Comparison of ENCODE assay signal across 7 mouse cellular contexts in genomic region chr16:62786621-62787331, GRCm38 (mm10). TPM values are rescaled to one million over a fixed set of nuclear protein-coding genes. Genes with fewer than 3 reads are reported as not detected.
DNase-seq lines count a peak whose midpoint lies in the region; ATAC-seq lines count a peak whose summit lies in the region.

TSS of gene Nsun3 (minus strand) at chr16:62786818.

- H3K9me3 ChIP-seq in intestine, embryonic 16.5 days (ENCODE audit: control insufficient read depth, low read length) = no peaks in the 10 kb centered on the region
- H3K9me3 ChIP-seq in midbrain, embryonic 11.5 days (ENCODE audit: control insufficient read depth, low read length) = no peaks in the 10 kb centered on the region

- H3K4me3 ChIP-seq in intestine, embryonic 16.5 days (ENCODE audit: low read length) = peak within 1 kb of the TSS; percentile 61
- peak within 1 kb of the TSS; percentile 82 for H3K4me3 ChIP-seq in midbrain, embryonic 11.5 days (ENCODE audit: low read depth, low read length)

- H3K4me2 ChIP-seq in intestine, embryonic 16.5 days (ENCODE audit: low read depth, low read length) = peak within 1 kb of the TSS; percentile 73
- H3K4me2 ChIP-seq in midbrain, embryonic 11.5 days = peak within 1 kb of the TSS; percentile 62

- H3K36me3 ChIP-seq in intestine, embryonic 16.5 days (ENCODE audit: control insufficient read depth, insufficient read depth, low read length) = no peaks in the 10 kb centered on the region
- H3K36me3 ChIP-seq in midbrain, embryonic 11.5 days (ENCODE audit: control insufficient read depth, insufficient read depth, low read length) = no peaks in the 10 kb centered on the region

- ATAC-seq in intestine, embryonic 16.5 days = peak; percentile 99
- peak; percentile 97 for ATAC-seq in midbrain, embryonic 11.5 days (ENCODE audit: low FRiP score)

- intact Hi-C loops in left cerebral cortex, postnatal 36 days (cut with DNase I) = loop anchor here (5.0 kb wide), 1 partner anchor 41 kb away; no protein-coding TSS in a partner anchor

- peak; percentile 91 for DNase-seq in adrenal gland, adult 8-10 months
- DNase-seq in embryo, embryonic 9.5 days (ENCODE audit: extremely low spot score) = peak; percentile 92
- peak; percentile 63 to 91 for DNase-seq in gastrocnemius, postnatal 4 days (ENCODE audit: low spot score in 2 of 2)
- DNase-seq in left cerebral cortex, postnatal 36 days (ENCODE audit: low spot score in 2 of 2) = peak; percentile 89 to 90
- DNase-seq in midbrain, embryonic 11.5 days (ENCODE audit: low spot score, missing footprints) = peak; percentile 98
- DNase-seq in skeletal muscle tissue, adult 2 months (ENCODE audit: low read depth, low spot score) = peak; percentile 99

- H3K9ac ChIP-seq in intestine, embryonic 16.5 days (ENCODE audit: low read depth, low read length) = peak within 1 kb of the TSS; percentile 80
- H3K9ac ChIP-seq in midbrain, embryonic 11.5 days (ENCODE audit: low read length) = peak within 1 kb of the TSS; percentile 86

- H3K4me1 ChIP-seq in intestine, embryonic 16.5 days (ENCODE audit: control insufficient read depth, insufficient read depth, low read length) = peaks cover 7% of the 10 kb centered on the region
- H3K4me1 ChIP-seq in midbrain, embryonic 11.5 days (ENCODE audit: control insufficient read depth, insufficient read depth, low read length) = peaks cover 8% of the 10 kb centered on the region; the same call in 1 of the 2 replicates

- no peaks in the 10 kb centered on the region for H3K27me3 ChIP-seq in intestine, embryonic 16.5 days (replicated peaks; ENCODE audit: control insufficient read depth, insufficient read depth, low read length)
- no peaks in the 10 kb centered on the region for H3K27me3 ChIP-seq in midbrain, embryonic 11.5 days (ENCODE audit: control insufficient read depth, insufficient read depth, low read length)

- peak within 1 kb of the TSS; percentile 83 for H3K27ac ChIP-seq in intestine, embryonic 16.5 days (ENCODE audit: low read length)
- peak within 1 kb of the TSS; percentile 71 for H3K27ac ChIP-seq in midbrain, embryonic 11.5 days (ENCODE audit: low read depth, low read length)

- WGBS in intestine, embryonic 16.5 days = 1% methylated on average over 41 of the region's 41 CpGs
- 4% methylated on average over 41 of the region's 41 CpGs for WGBS in midbrain, embryonic 11.5 days

RNA-seq across cellular contexts. Expression of gene Nsun3, which starts in this region (rescaled TPM):
- total RNA-seq in adrenal gland, adult 8-10 months (2022) = 10 to 100 TPM; 11.3 to 16.9 (median 14.2) TPM
- 10 to 100 TPM in 1 of 2 experiments, 1 to 10 TPM in 1; 9.1 to 12.4 TPM for total RNA-seq in gastrocnemius, postnatal 4 days (2021)
- 8.8 and 11.0 TPM in 2 replicates for polyA plus RNA-seq in intestine, embryonic 16.5 days (2015; fragmentation: Nextera tagmentation; extraction: Ambion mirVana)
- total RNA-seq in left cerebral cortex, postnatal 36 days (2021) = 10 to 100 TPM; 13.9 to 14.1 TPM
- 10.0 and 11.6 TPM in 2 replicates for polyA plus RNA-seq in midbrain, embryonic 11.5 days (2014; fragmentation: Nextera tagmentation; extraction: Ambion mirVana)

Comparison
In these comparisons a context has a peak if more than half of its experiments do, and no peak if none do; other contexts are left out.
1. Peak in every context shown above with its lines: DNase-seq, ATAC-seq, H3K4me3 ChIP-seq and H3K27ac ChIP-seq.